Mouse (Mus musculus) heart, postnatal 0 days (tissue): ENCODE measurements around the gene Tmem56.

Source experiments
- CTCF ChIP-seq: IDR thresholded peaks from 2 replicates; pipeline ENCODE4 v1.5.1; 2016; ENCODE audit warnings: antibody characterized with exemption, control low read depth, low read depth
- EP300 ChIP-seq: IDR thresholded peaks from 2 replicates; pipeline ENCODE4 v1.6.1; 2016; ENCODE audit warnings: antibody characterized with exemption, low read depth

DNA sequence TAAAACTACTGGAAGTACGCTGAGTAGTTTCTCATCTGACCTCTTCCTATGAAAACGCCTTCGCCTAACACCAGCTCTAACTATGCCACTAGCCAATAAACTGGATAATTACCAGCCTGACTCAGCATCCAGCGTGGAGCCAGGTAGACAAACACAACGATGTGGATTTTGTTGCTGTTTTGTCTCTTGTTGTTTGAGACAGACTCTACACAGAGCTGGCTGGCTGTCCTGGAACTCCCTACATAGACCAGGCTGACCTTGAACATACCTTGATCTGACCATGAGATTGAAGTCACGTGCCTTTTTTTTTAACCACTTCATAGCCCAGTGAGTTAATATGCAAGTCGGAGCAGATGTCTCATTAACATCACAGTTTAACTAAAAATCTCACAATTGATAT lies 27.4 kb downstream of the Tmem56 start:
- no peak for TF ChIP-seq EP300
- TF ChIP-seq CTCF = no peak
